Mouse (Mus musculus): Measurements from ENCODE around the gene Mobp.

DNA sequence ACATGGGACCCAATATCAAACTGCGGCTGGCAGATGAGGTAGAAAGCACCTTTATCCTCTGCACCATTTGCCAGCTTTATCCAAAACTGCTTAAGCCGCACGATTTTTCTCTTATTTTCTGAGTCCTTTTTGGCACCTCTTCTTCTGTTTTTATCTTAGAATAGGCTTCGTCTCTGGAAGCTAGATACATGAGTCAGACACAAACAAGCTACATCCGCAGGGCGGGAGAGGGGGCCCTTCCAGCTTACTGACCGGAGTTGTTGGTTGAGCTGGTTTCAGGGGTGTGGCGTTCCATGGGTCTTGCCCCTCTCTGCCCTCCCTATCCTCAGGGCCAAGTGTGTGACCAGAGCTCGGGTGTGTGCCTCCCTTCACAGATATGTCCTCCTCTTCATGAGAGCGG lies 29.3 kb downstream of the Mobp start:
- TF ChIP-seq TBP (conservative IDR thresholded peaks at IDR 0.05; ENCODE audit: low read depth, low read length) (no peak), POLR2A (IDR thresholded peaks at IDR 0.05; ENCODE audit: low read depth, low read length) (no peak), SMC3 (IDR thresholded peaks at IDR 0.05; ENCODE audit: low read depth, low read length) (no peak), CTCF (conservative IDR thresholded peaks at IDR 0.05 in 1 of 2, IDR thresholded peaks at IDR 0.05 in 1 of 2; ENCODE audit: low read depth in 2 of 2, low read length in 2 of 2) (no peak), POLR2AphosphoS2 (IDR thresholded peaks at IDR 0.05; ENCODE audit: low read depth, low read length) (no peak), GABPA (IDR thresholded peaks at IDR 0.05; ENCODE audit: insufficient replicate concordance, low read depth, low read length) (no peak), CHD1 (IDR thresholded peaks at IDR 0.05; ENCODE audit: low read depth, low read length) (no peak), HCFC1 (IDR thresholded peaks at IDR 0.05; ENCODE audit: low read depth, low read length) (no peak)

Measured in CH12.LX (cell line).